Mouse (Mus musculus) CH12.LX (cell line): ENCODE data around the gene Msh5.

Source experiments
- CHD2 ChIP-seq: IDR thresholded peaks from 2 replicates; pipeline ENCODE4 v1.6.1; 2011; ENCODE audit warnings: low read length, improper control_type of control experiment
- CTCF ChIP-seq, 2 experiments: IDR thresholded peaks in 1 of 2; conservative IDR thresholded peaks in 1 of 2; 2 replicates each; pipeline ENCODE4 v1.5.1; 2011 to 2012; ENCODE audit warnings: low read depth in 2 of 2, low read length in 2 of 2, improper control_type of control experiment in 1 of 2, inconsistent platforms in 1 of 2, mild to moderate bottlenecking in 1 of 2, moderate library complexity in 1 of 2
- EP300 ChIP-seq: IDR thresholded peaks from 2 replicates; pipeline ENCODE4 v1.6.1; 2011; ENCODE audit warnings: low read length, improper control_type of control experiment
- HCFC1 ChIP-seq: IDR thresholded peaks from 2 replicates; pipeline ENCODE4 v1.6.1; 2012; ENCODE audit warnings: low read depth, mild to moderate bottlenecking, inconsistent platforms, low read length, improper control_type of control experiment
- JUN ChIP-seq: IDR thresholded peaks from 2 replicates; pipeline ENCODE4 v1.6.1; 2011; ENCODE audit warnings: low read depth, mild to moderate bottlenecking, low read length, improper control_type of control experiment, moderate library complexity; ENCODE audit not compliant: insufficient read depth
- KAT2A ChIP-seq: IDR thresholded peaks from 2 replicates; pipeline ENCODE4 v1.6.1; 2012; ENCODE audit warnings: low read length, improper control_type of control experiment, inconsistent platforms; ENCODE audit not compliant: insufficient replicate concordance
- NRF1 ChIP-seq: IDR thresholded peaks from 2 replicates; pipeline ENCODE4 v1.6.1; 2014; ENCODE audit warnings: low read depth, mild to moderate bottlenecking, inconsistent platforms, low read length, improper control_type of control experiment, moderate library complexity
- POLR2A ChIP-seq: IDR thresholded peaks from 2 replicates; pipeline ENCODE4 v1.6.1; 2011; ENCODE audit warnings: low read depth, mild to moderate bottlenecking, improper control_type of control experiment, low read length
- TBP ChIP-seq: conservative IDR thresholded peaks from 2 replicates; pipeline ENCODE4 v1.6.1; 2011; ENCODE audit warnings: low read depth, low read length, improper control_type of control experiment
- USF1 ChIP-seq: IDR thresholded peaks from 2 replicates; pipeline ENCODE4 v1.6.1; 2014; ENCODE audit warnings: low read depth, mild to moderate bottlenecking, inconsistent platforms, low read length, improper control_type of control experiment
- ZKSCAN1 ChIP-seq: IDR thresholded peaks from 2 replicates; pipeline ENCODE4 v1.6.1; 2012; ENCODE audit warnings: low read depth, inconsistent platforms, low read length, improper control_type of control experiment, borderline replicate concordance
- ZMIZ1 ChIP-seq: IDR thresholded peaks from 2 replicates; pipeline ENCODE4 v1.6.1; 2012; ENCODE audit warnings: low read depth, mild to moderate bottlenecking, inconsistent platforms, low read length, improper control_type of control experiment

DNA sequence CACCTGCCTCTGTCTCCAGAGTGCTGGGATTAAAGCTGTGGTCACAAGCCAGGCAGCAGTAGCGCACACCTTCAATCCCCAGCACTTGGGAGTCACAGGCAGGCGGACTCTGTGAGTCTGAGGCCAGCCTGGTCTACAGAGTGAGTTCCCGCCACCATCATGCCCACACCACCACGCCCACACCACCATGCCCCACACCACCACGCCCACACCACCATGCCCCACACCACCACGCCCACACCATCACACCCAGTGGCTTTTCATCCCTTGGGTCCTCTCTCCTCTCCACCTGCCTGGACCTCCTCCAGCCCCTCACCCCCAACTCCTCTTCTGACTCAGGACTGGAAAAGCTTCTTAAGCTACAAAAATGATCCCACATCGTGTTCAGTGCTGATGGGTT lies 14.7 kb downstream of the Msh5 start:
- TF ChIP-seq NRF1, result no peak
- TF ChIP-seq EP300, result no peak
- no peak for TF ChIP-seq ZMIZ1
- no peak for TF ChIP-seq CHD2
- no peak for TF ChIP-seq TBP
- no peak for TF ChIP-seq ZKSCAN1
- no peak for TF ChIP-seq HCFC1
- no peak for TF ChIP-seq JUN
- TF ChIP-seq POLR2A, result no peak
- TF ChIP-seq KAT2A, result no peak
- TF ChIP-seq CTCF (conservative IDR thresholded peaks at IDR 0.05 in 1 of 2, IDR thresholded peaks at IDR 0.05 in 1 of 2; ENCODE audit: low read depth in 2 of 2, low read length in 2 of 2), result no peak
- no peak for TF ChIP-seq USF1
